Mouse (Mus musculus): ENCODE results near the gene Sf3b3.
"Not testable (repeated sequence)": the region's sequence is repeated elsewhere in the genome, so short reads cannot be mapped to it uniquely, and the experiment has no call there.

Sf3b3 gene

DNA sequence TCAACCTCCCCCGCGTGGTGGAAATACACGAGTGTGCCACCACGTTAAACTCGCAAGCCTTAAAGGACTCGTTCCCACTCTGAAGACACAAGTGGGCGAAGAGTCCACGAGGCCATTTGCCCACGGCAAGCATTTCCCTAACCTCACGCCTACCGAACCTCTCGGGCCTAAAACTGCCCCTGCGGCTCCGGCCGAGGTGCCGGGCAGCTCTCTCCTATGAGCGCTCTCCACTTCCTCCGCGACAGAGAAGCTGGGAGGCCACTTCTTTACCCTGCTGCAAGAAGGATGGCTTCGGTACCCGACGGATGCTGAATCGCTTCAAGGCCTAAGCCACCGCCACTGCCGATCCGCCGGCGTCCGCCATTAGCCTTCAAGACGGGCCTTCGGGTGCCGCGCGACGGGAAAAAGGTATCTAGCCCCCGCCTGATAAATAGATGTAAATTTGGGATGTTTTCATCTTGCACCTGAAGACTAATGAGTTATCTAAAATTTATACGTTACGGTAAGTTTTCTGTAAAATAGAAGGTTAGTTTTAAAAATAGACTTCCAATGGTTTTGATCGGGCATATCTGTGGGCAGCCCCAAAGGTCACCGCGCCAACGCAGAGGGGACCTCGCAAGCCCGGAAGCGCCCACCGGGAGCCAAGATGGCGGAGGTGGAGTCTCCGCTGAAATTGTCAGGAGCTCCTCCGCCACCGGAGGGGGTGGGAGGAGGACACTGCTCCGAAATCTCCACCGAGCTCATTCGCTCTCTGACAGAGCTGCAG lies at the start of gene Sf3b3, which contains the start of gene Cog4:
Gene Sf3b3 (minus strand): TSS at position 383 of the 766 bp plus-strand sequence.
Gene Cog4 (plus strand): TSS at position 196 of the 766 bp plus-strand sequence.
- in situ Hi-C loops (cut with MboI, MseI), result no loop called here

DNA sequence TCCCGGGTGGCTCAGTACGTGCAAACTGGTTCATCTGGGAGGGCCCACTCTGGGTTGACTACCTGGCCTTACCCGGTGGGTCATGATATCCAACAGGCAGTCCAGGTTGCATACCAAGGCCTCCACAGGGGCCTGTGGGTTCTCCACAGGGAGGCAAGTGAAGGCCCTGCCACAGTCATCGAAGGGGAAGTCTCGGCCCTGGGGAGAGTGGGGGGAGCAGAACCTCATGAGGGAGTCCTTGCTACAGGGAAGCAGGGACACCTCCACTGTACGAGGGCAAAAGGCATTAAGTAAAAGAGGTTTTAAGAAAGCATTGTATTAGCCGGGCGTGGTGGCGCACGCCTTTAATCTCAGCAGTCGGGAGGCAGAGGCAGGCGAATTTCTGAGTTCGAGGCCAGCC lies 49.2 kb upstream of the Sf3b3 start:
- in situ Hi-C loops (cut with MboI, MseI), result no loop called here

DNA sequence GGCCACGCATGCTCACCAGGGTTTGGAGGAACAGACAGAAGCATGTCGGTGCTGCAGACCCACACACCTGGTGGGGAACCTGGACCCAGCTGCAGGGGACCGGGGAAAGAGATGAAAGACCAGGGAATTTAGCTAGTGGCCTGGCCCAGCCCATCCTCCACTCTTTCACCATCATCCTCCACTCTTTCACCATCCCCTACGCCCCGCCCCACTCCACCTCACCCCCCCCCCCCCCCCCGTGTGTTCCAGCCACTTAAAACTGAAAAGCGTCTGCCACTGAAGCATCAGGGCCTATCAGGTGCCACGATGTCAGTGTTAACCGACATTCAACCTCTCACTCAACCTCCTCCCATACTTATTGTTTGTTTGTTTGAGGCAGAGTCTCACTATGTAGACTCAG lies 48.7 kb upstream of the Sf3b3 start:
- in situ Hi-C loops (cut with MboI, MseI), result no loop called here

DNA sequence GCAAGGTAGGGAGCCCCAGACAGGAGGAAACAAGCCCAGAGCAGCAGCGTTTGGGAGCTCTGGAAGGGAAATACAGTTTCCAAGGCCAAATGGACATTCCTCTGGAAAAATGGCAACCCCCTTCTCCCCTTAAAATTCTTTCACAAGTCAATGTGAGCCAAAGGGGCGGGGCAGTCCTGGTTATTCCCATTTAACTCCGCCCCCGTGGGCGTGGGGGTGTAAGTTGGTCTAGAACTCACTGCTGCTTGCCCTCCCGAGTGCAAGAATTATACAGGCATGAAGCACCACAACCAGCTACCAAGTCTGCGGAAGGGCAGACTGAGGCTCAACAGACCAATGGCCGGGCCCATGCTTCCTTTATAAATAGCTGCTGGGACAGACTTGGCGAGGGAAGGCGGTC lies 48.3 kb upstream of the Sf3b3 start:
- in situ Hi-C loops (cut with MboI, MseI), result no loop called here

DNA sequence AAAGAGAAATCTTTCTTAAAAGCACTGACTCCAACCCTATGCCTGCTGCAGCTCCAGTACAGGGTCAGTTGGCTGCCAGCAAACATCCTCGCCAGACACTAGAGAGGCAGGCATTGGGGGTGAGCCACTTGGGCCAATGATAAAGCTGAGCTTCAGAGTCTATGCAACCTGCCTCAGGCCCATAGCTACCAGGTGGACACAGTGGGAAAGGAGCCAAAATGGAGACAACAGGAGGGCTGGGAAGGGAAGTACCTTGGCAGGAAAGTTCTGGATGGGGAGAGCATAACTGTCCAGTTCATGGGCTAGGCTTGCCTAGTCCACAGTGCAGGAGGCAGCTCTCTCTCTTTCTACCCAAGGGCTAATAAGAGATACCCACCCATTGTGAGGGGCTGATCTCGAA lies 46.3 kb upstream of the Sf3b3 start:
- in situ Hi-C loops (cut with MboI, MseI), result no loop called here

DNA sequence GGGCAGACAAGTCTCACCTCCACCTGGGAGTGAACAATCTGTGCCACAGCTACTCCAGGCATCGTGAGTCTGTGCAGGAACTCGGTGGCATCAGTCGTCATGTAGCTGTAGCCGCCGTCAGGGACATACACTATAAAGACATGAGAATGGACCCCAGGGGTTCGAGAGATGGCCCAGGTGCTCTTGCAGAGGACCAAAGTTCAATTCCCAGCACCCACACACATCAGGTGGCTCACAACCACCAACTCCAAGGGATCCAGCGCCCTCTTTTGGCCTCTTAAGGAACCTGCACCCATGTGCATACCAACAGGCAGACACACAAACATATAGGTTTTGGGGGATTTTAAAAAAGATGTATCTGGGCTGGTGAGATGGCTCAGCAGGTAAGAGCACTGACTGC lies 45.5 kb upstream of the Sf3b3 start:
- in situ Hi-C loops (cut with MboI, MseI), result no loop called here

DNA sequence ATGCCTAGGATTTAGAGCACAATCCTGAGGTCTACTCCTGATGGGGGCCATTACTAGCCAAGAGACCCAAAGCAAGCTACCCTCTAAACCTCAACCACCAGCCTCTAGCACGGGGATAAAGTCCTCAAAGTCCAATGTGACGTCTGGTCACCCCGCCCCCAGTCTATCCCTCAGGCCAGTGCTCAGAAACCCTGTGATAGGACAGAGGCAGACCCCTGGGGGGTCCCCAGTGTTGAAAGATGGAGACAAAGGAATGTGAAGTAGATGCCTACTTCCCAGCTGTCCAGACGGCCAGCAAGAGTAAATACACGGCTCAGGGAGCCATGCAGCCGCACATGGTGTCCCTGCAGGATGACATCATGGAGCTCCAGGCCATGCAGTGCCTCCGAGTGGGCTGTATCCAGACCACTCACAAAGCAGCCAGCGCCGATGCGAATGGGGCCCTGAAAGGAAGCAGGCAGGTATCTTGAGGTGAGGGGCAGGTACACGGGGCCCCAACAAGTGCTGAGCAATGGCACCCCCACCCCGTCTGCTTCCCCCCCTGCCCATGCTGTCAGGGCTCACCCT lies 43.4 kb upstream of the Sf3b3 start:
- in situ Hi-C loops (cut with MboI, MseI), result no loop called here

DNA sequence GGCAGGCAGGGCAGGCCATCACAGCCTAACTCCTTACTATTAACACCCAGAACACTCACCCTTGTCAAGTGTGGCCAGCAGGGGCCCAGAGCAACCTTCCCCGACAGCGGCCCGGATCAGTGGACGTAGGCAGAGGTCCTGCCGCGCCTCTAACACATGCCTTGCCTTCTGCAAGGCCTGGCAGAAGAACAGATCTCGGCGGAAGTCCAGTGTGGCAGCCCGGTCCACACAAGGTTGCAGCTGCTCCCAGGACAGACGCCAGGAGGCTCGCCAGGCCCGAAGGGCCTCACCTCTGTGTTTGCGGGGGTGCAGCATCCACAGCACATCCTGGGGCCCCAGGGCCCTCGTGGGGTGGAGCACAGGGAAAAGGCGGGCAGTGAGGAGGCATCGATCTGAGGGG lies 42.3 kb upstream of the Sf3b3 start:
- in situ Hi-C loops (cut with MboI, MseI), result no loop called here

DNA sequence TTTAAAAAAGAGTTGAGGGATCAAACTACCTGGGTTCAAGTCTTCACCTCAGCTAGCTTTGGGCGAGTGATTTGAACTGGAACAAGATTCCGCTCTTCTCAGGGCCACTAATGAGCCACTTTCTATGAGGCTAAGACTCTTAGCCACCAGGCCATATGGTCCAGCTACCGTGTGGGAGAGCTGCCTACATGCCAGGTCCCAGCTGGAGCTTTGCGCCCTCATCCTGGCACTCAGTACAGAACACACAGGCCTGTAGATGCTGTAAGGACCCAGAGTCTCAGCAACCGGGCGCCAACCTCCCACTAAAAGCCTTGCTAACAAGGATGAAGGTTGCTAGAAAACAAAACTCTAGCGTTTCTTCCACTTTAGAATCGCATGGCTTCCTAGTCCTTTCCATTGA lies 41.9 kb upstream of the Sf3b3 start:
- in situ Hi-C loops (cut with MboI, MseI), result no loop called here

DNA sequence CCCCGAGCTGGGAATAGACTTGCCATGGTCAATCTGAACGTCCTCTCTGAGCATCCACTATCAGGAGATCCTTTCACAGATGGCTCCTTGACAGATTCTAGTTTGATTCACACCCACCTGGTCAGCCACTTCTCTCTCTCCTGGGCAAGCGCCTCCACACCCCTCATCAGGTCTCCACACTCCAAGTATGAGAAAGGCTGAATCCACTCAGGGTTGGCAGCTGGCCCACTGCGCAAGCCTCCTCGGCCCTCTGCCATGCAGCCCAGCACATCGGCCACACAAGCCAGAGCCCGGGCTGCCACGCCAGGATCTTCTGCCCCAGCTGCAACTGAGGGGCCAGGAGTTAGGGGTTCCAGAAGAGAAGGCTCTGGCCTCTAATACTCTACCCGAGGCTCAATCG lies 41.0 kb upstream of the Sf3b3 start:
- in situ Hi-C loops (cut with MboI, MseI), result no loop called here

DNA sequence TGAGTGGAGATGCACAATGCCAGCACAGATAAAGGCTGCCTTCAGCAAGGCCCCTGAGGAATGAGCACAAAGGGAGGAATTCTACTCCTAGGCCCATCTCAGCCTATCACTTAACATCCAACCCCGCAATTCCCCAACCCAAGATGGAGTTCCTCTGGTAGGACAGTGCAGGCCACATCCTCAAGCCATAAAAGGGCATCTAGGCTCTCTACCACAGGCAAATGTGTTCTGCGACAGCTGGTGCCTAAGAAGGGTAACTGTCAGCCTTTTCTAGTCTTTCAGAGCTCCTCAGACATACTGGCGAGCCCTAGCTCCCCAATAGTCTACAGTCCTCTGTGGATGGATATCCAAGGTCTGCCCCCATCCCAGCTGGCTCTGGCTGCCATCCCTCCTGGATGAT lies 40.0 kb upstream of the Sf3b3 start:
- in situ Hi-C loops (cut with MboI, MseI), result no loop called here

DNA sequence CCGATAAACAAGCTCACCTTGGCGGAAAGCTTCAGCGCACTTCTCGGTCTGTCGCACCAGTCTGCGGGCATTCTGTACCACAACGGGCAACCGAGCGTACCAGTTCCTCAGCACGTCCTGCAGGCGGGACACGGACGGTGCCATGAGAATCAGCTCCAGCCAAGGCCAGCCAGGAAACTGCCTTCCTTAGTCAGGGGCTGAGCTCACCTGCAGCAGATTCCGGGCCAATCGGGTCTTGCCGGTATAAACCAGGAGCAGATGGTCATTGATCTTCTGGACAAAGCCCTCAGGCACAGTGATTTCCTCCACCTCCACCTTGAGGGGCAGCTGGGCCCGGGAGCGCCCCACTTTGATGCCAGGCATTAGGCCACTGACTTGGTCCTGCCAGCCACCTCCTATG lies 37.2 kb upstream of the Sf3b3 start:
- in situ Hi-C loops (cut with MboI, MseI), result no loop called here

DNA sequence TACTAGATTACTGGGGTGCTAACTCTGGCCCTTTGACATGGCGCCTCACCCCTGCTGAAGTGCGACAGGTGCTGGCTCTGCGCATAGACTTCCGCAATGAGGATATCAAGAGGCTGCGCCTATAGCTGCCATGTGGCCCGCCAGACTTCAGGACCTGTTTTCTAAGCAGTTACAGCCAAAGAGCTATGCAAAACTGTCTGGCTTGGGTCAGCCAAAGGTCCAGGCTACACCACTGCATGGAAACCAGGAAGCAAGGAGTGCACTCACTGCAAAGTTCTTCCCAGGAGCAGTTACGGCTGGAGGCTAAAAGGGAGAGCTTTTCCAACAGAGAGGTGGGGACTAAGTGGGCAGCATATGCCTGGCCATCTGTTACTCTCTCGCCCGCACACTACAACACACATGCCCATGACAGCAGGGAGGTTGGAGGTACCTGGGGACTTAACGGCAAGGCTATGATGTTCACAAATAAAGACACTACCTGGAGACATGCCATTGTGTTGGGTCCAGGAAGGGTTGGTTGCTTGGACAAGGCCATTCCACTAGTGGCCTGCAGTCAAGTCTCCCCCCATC lies 35.2 kb upstream of the Sf3b3 start:
- in situ Hi-C loops (cut with MboI, MseI), result no loop called here

DNA sequence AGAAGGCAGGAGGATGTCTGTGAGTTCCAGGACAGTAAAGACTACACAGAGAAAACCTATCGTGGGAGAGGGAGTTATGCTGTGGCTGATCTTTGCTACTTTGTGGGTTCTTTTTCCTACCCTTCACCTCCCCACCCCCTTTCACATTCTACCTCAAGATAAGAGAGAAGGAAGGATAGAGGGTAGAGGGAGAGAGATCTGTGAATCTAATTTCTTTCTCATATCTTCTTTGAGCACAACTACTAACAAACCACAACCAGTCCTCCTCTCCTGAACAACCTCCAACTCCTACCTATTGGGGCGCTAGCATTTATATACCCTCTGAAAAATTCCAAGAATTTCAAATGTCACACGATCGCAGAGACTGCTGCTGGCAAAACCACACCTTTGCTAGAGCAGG lies 31.3 kb upstream of the Sf3b3 start:
- in situ Hi-C loops (cut with MboI, MseI), result no loop called here

DNA sequence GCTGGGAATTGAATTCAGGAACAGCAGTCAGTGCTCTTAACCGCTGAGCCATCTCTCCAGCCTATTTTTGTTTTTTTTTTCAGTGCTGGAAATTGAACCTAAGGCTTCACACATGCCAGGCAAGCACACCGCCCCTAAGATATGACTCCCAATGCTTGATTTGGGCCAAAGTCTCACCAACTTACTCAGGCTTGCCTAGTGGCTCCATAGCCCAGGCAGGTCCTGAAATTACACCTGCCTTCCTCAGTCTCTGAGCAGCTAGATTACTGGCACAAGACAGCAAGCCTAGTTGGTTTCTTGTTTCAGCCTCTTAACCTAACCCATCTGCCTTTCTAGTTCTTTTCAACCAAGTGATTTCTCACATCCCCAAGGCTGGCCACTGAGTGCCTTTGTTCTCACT lies 23.9 kb upstream of the Sf3b3 start:
- in situ Hi-C loops (cut with MboI, MseI), result no loop called here

DNA sequence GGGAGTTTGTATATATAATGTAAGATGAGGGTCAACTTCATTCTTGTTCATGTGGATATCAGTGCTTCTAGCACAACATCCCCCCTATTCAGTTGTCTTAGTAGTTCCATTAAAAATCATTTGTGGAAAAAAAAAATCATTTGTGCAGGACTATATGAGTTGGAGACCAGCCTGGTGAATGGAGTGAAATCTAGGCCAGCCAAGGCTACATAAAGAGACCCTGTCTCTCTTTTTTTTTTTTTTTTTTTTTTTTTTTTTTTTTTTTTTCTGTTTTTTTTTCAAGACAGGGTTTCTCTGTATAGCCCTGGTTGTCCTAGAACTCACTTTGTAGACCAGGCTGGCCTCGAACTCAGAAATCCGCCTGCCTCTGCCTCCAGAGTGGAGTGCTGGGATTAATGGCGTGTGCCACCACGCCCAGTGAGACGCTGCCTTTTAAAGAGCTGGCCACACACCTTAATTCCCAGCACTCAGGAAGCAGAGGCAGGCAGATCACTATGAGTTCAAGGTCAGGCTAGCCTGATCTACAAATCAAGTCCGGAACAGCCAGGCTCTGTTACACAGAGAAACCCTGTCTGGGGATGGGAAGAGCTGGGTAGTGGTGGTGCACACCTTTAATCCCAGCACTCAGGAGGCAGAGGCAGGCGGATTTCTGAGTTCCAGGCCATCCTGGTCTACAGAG lies 14.9 kb upstream of the Sf3b3 start:
- in situ Hi-C loops (cut with MboI, MseI), result not testable (repeated sequence)

DNA sequence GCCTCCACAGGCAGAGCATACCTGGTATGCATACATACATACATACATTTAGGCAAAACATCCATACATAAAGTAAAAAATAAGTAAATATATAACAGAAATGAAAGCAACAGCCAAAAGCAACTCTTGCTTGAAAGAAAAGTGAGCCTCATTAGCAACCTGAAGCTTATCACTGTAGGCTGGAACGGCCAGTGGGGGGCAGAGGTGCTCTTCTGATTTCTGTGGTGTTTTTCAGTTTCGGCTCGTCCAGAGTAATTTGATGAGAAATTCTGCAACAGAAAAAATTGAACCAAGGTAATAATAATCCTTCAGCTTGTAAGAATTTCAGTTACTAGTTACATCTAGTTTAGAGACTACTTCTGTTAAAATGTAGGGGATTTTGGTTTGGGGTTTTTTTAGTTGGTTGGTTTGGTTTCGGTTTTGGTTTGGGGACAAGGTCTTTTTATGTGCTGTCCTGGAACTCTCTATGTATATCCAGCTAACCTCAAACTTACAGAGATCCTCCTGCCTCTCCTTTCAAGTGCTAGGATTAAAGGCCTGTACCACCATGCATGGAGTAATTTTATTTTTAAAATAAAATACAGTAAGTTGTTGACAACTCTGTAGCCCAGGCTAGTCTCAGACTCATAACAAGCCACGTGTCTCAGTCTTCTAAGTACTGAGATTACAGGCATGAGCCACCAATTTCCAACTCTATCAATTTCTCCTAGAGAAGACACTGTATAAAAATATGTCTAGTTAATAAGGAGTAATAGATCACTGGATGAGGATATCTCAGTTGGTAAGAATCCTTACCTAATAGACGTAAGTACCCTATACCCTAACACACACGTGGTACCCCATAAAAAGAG lies 13.3 kb upstream of the Sf3b3 start:
- in situ Hi-C loops (cut with MboI, MseI), result no loop called here

DNA sequence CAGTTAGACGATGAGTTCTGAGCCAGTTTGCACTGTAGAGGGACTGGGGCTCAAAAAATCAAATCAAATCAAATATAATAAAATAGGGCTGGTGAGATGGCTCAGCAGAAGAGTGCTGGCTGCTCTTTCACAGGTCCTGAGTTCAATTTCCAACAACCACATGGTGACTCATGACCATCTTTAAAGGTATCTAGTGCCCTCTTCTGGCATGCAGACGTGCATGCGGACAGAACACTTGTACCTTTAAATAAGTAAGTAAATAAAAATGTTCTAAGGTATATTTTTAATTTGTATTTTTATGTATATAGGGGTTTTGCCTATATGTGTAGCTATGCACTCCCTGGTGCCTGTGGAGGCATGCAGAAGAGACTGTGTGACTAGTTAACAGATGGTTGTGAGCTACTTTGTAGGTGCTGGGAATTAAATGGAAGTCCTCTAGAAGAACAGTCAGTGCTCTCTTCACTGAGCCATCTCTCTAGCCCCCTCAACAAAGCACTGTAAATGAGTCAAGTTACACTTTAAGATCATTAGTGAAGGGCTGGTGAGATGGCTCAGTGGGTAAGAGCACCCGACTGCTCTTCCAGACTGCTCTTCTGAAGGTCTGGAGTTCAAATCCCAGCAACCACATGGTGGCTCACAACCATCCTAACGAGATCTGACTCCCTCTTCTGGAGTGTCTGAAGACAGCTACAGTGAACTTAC lies 10.3 kb upstream of the Sf3b3 start:
- in situ Hi-C loops (cut with MboI, MseI), result no loop called here

DNA sequence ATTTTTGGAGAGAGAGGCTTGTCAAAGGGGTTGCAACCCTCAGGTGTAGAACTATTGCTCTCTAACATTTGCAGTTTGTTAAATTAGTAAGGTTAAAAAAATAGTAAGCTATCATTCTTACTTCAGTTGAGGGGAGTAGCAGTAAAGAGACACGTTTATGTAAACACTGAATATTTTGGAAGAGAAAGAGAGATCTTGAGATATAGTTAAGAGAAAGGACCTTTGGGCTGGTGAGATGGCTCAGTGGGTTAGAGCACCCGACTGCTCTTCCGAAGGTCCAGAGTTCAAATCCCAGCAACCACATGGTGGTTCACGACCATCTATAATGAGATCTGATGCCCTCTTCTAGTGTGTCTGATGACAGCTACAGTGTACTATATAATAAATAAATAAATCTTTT lies 9.5 kb upstream of the Sf3b3 start:
- in situ Hi-C loops (cut with MboI, MseI), result not testable (repeated sequence)

DNA sequence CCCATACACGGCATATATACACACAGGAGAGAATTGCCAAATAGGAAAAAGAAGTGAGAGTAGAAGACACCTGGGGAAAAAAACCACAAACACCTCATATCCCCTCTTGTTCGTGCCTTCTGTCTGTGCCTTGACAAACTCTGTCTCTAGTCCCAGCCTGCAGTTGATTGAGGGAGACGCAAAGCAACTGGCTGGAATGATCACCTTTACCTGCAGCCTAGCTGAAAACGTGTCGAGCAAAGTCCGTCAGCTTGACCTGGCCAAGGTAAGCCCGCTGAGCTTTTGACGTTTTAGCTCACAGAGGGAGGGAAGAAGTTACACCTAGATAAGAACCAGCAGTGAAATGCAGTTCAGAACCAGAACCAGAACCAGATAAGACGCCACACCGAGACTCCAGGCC lies 4.6 kb upstream of the Sf3b3 start:
- in situ Hi-C loops (cut with MboI, MseI), result no loop called here

Measured in T-helper 17 cell (primary cell).